Mouse (Mus musculus) erythroid progenitor cell, adult 5-6 weeks (primary cell): ENCODE data around the gene Olfr1163. TPM values are rescaled to one million over a fixed set of nuclear protein-coding genes. Genes with fewer than 3 reads are reported as not detected.
"Not testable (repeated sequence)": the region's sequence is repeated elsewhere in the genome, so short reads cannot be mapped to it uniquely, and the experiment has no call there.

Experiments
- ATAC-seq: replicated peaks from 2 replicates; pipeline ENCODE4 v1.8.0; 2016; ENCODE audit warnings: moderate number of reproducible peaks, mild to moderate bottlenecking, moderate TSS enrichment, inconsistent platforms; ENCODE audit not compliant: poor library complexity, low FRiP score, severe bottlenecking
- total RNA-seq, 2 experiments: library from RNA; stranded (forward) in 1 of 2; stranded (reverse) in 1 of 2; fragments of 150-400 nt in 1 of 2; fragments of 186-747, 209-891 nt in 1 of 2; gene quantifications; 2 replicates each; pipeline versions ENCODE4 v1.2.3 to v1.2.4; 2015 to 2017; ENCODE audit warnings: low replicate concordance in 2 of 2

Olfr1163 gene
- not detected in 2 replicates for total RNA-seq (2015; ENCODE audit: low replicate concordance)
- not detected in 2 replicates for total RNA-seq (2017; ENCODE audit: low replicate concordance)

- ATAC-seq: no peak
Measured at GRCm38 (mm10) chr2:88071730-88072129, at the start of gene Olfr1163. Gene Olfr1163, minus strand, starts transcription at chr2:88071830.

GRCm38 (mm10) chr2:88093866-88094265, 22.2 kb upstream of the Olfr1163 start, which contains the start of gene Olfr1164:
Gene Olfr1164, minus strand, starts transcription at chr2:88093966.
- ATAC-seq: no peak

- ATAC-seq: no peak
Measured at GRCm38 (mm10) chr2:88063587-88063986, 8.0 kb downstream of the Olfr1163 start.

- no peak for ATAC-seq
Measured at GRCm38 (mm10) chr2:88051029-88051428, 20.6 kb downstream of the Olfr1163 start, which contains the start of gene Olfr1162. Gene Olfr1162, minus strand, starts transcription at chr2:88051129.

- no peak for ATAC-seq
Measured at GRCm38 (mm10) chr2:88037599-88037998, 34.0 kb downstream of the Olfr1163 start, which contains the start of gene Olfr73. Gene Olfr73, minus strand, starts transcription at chr2:88037699.

GRCm38 (mm10) chr2:88022474-88022873, 49.2 kb downstream of the Olfr1163 start, which contains the start of gene Olfr1161:
Gene Olfr1161, plus strand, starts transcription at chr2:88022774.
- ATAC-seq: not testable (repeated sequence)

Other genes starting within 250 kb of the Olfr1163 start
- not detected in 2 replicates for gene Olfr1148, start 241.3 kb downstream of the Olfr1163 start, total RNA-seq (2015; ENCODE audit: low replicate concordance)
- not detected in 2 replicates for gene Olfr1148, start 241.3 kb downstream of the Olfr1163 start, total RNA-seq (2017; ENCODE audit: low replicate concordance)
- not detected in 2 replicates for gene Olfr1150-ps1, start 227.8 kb downstream of the Olfr1163 start, total RNA-seq (2015; ENCODE audit: low replicate concordance)
- gene Olfr1150-ps1, start 227.8 kb downstream of the Olfr1163 start, total RNA-seq (2017; ENCODE audit: low replicate concordance): not detected in 2 replicates
- not detected in 2 replicates for gene Olfr1151, start 216.0 kb downstream of the Olfr1163 start, total RNA-seq (2015; ENCODE audit: low replicate concordance)
- not detected in 2 replicates for gene Olfr1151, start 216.0 kb downstream of the Olfr1163 start, total RNA-seq (2017; ENCODE audit: low replicate concordance)
- gene Olfr1152, start 205.3 kb downstream of the Olfr1163 start, total RNA-seq (2015; ENCODE audit: low replicate concordance): not detected in 2 replicates
- gene Olfr1152, start 205.3 kb downstream of the Olfr1163 start, total RNA-seq (2017; ENCODE audit: low replicate concordance): not detected in 2 replicates
- not detected in 2 replicates for gene Olfr1153, start 176.9 kb downstream of the Olfr1163 start, total RNA-seq (2015; ENCODE audit: low replicate concordance)
- gene Olfr1153, start 176.9 kb downstream of the Olfr1163 start, total RNA-seq (2017; ENCODE audit: low replicate concordance): not detected in 2 replicates
- gene Olfr1154, start 166.7 kb downstream of the Olfr1163 start, total RNA-seq (2015; ENCODE audit: low replicate concordance): not detected in 2 replicates
- not detected in 2 replicates for gene Olfr1154, start 166.7 kb downstream of the Olfr1163 start, total RNA-seq (2017; ENCODE audit: low replicate concordance)
- gene Olfr1155, start 126.7 kb downstream of the Olfr1163 start, total RNA-seq (2015; ENCODE audit: low replicate concordance): not detected in 2 replicates
- not detected in 2 replicates for gene Olfr1155, start 126.7 kb downstream of the Olfr1163 start, total RNA-seq (2017; ENCODE audit: low replicate concordance)
- gene Olfr1156, start 118.7 kb downstream of the Olfr1163 start, total RNA-seq (2015; ENCODE audit: low replicate concordance): not detected in 2 replicates
- gene Olfr1156, start 118.7 kb downstream of the Olfr1163 start, total RNA-seq (2017; ENCODE audit: low replicate concordance): not detected in 2 replicates
- not detected in 2 replicates for gene Olfr1157, start 103.5 kb downstream of the Olfr1163 start, total RNA-seq (2015; ENCODE audit: low replicate concordance)
- gene Olfr1157, start 103.5 kb downstream of the Olfr1163 start, total RNA-seq (2017; ENCODE audit: low replicate concordance): not detected in 2 replicates
- gene Olfr74, start 97.2 kb downstream of the Olfr1163 start, total RNA-seq (2015; ENCODE audit: low replicate concordance): not detected in 2 replicates
- not detected in 2 replicates for gene Olfr74, start 97.2 kb downstream of the Olfr1163 start, total RNA-seq (2017; ENCODE audit: low replicate concordance)
- gene Olfr1158, start 81.7 kb downstream of the Olfr1163 start, total RNA-seq (2015; ENCODE audit: low replicate concordance): not detected in 2 replicates
- not detected in 2 replicates for gene Olfr1158, start 81.7 kb downstream of the Olfr1163 start, total RNA-seq (2017; ENCODE audit: low replicate concordance)
- gene Olfr1160, start 63.6 kb downstream of the Olfr1163 start, total RNA-seq (2015; ENCODE audit: low replicate concordance): not detected in 2 replicates
- gene Olfr1160, start 63.6 kb downstream of the Olfr1163 start, total RNA-seq (2017; ENCODE audit: low replicate concordance): not detected in 2 replicates
- gene Olfr1161, start 49.1 kb downstream of the Olfr1163 start, total RNA-seq (2015; ENCODE audit: low replicate concordance): not detected in 2 replicates
- not detected in 2 replicates for gene Olfr1161, start 49.1 kb downstream of the Olfr1163 start, total RNA-seq (2017; ENCODE audit: low replicate concordance)
- not detected in 2 replicates for gene Olfr73, start 34.1 kb downstream of the Olfr1163 start, total RNA-seq (2015; ENCODE audit: low replicate concordance)
- gene Olfr73, start 34.1 kb downstream of the Olfr1163 start, total RNA-seq (2017; ENCODE audit: low replicate concordance): not detected in 2 replicates
- gene Olfr1162, start 20.7 kb downstream of the Olfr1163 start, total RNA-seq (2015; ENCODE audit: low replicate concordance): not detected in 2 replicates
- not detected in 2 replicates for gene Olfr1162, start 20.7 kb downstream of the Olfr1163 start, total RNA-seq (2017; ENCODE audit: low replicate concordance)
- gene Olfr1164, start 22.1 kb upstream of the Olfr1163 start, total RNA-seq (2015; ENCODE audit: low replicate concordance): not detected in 2 replicates
- not detected in 2 replicates for gene Olfr1164, start 22.1 kb upstream of the Olfr1163 start, total RNA-seq (2017; ENCODE audit: low replicate concordance)
- not detected in 2 replicates for gene Olfr1166, start 56.4 kb upstream of the Olfr1163 start, total RNA-seq (2015; ENCODE audit: low replicate concordance)
- gene Olfr1166, start 56.4 kb upstream of the Olfr1163 start, total RNA-seq (2017; ENCODE audit: low replicate concordance): not detected in 2 replicates
- gene Olfr1167, start 83.4 kb upstream of the Olfr1163 start, total RNA-seq (2015; ENCODE audit: low replicate concordance): not detected in 2 replicates
- not detected in 2 replicates for gene Olfr1167, start 83.4 kb upstream of the Olfr1163 start, total RNA-seq (2017; ENCODE audit: low replicate concordance)
- gene Olfr1168, start 110.0 kb upstream of the Olfr1163 start, total RNA-seq (2015; ENCODE audit: low replicate concordance): not detected in 2 replicates
- gene Olfr1168, start 110.0 kb upstream of the Olfr1163 start, total RNA-seq (2017; ENCODE audit: low replicate concordance): not detected in 2 replicates
- not detected in 2 replicates for gene Olfr1170, start 156.5 kb upstream of the Olfr1163 start, total RNA-seq (2015; ENCODE audit: low replicate concordance)
- not detected in 2 replicates for gene Olfr1170, start 156.5 kb upstream of the Olfr1163 start, total RNA-seq (2017; ENCODE audit: low replicate concordance)
- not detected in 2 replicates for gene Olfr1173, start 208.0 kb upstream of the Olfr1163 start, total RNA-seq (2015; ENCODE audit: low replicate concordance)
- not detected in 2 replicates for gene Olfr1173, start 208.0 kb upstream of the Olfr1163 start, total RNA-seq (2017; ENCODE audit: low replicate concordance)
- gene Olfr1174-ps, start 243.3 kb upstream of the Olfr1163 start, total RNA-seq (2015; ENCODE audit: low replicate concordance): not detected in 2 replicates
- not detected in 2 replicates for gene Olfr1174-ps, start 243.3 kb upstream of the Olfr1163 start, total RNA-seq (2017; ENCODE audit: low replicate concordance)